Mouse (Mus musculus) kidney, postnatal 36 days (tissue): ENCODE measurements around the gene Cd151.
"Not testable (repeated sequence)": the region's sequence is repeated elsewhere in the genome, so short reads cannot be mapped to it uniquely, and the experiment has no call there.

ENCODE experiments used
- DNase-seq, 2 experiments: peaks; one replicate each; pipeline ENCODE4 v3.0.0; 2021 to 2022; ENCODE audit warnings: mixed read lengths in 2 of 2

Gene Cd151

GRCm38 (mm10) chr7:141436523-141436892 lies 30.7 kb upstream of the Cd151 start:
- no peak for DNase-seq

- DNase-seq = peak; percentile 81 to 91
Measured at GRCm38 (mm10) chr7:141437178-141438120, 29.7 kb upstream of the Cd151 start, which contains the start of gene Slc25a22. Gene Slc25a22, minus strand, starts transcription at chr7:141437892.

GRCm38 (mm10) chr7:141438201-141438968 lies 28.8 kb upstream of the Cd151 start:
- DNase-seq = no peak

GRCm38 (mm10) chr7:141439140-141439679 lies 28.0 kb upstream of the Cd151 start:
- no peak for DNase-seq

- no peak for DNase-seq
Measured at GRCm38 (mm10) chr7:141439811-141440210, 27.4 kb upstream of the Cd151 start.

GRCm38 (mm10) chr7:141440613-141441012 lies 26.6 kb upstream of the Cd151 start:
- DNase-seq = peak; percentile 78 to 88

GRCm38 (mm10) chr7:141441460-141441859 lies 25.7 kb upstream of the Cd151 start:
- no peak for DNase-seq

- DNase-seq = no peak
Measured at GRCm38 (mm10) chr7:141442199-141442598, 25.0 kb upstream of the Cd151 start.

GRCm38 (mm10) chr7:141443081-141443821 lies 23.9 kb upstream of the Cd151 start:
- DNase-seq = peak in 1 of 2 experiments; percentile 42

- DNase-seq = peak; percentile 77 to 85
Measured at GRCm38 (mm10) chr7:141443828-141444237, 23.4 kb upstream of the Cd151 start, which contains the start of gene Pidd1. Gene Pidd1, minus strand, starts transcription at chr7:141444025.

GRCm38 (mm10) chr7:141446374-141446773 lies 20.8 kb upstream of the Cd151 start:
- not testable (repeated sequence) for DNase-seq

GRCm38 (mm10) chr7:141447110-141447991 lies 19.8 kb upstream of the Cd151 start, which contains the start of gene Rplp2:
Gene Rplp2, plus strand, starts transcription at chr7:141447370.
- peak; percentile 95 to 96 for DNase-seq

GRCm38 (mm10) chr7:141451928-141452327 lies 15.3 kb upstream of the Cd151 start:
- DNase-seq = no peak

GRCm38 (mm10) chr7:141453636-141454035 lies 13.6 kb upstream of the Cd151 start:
- DNase-seq = no peak

GRCm38 (mm10) chr7:141454967-141455551 lies 12.1 kb upstream of the Cd151 start, which contains the start of gene Pnpla2:
Gene Pnpla2, plus strand, starts transcription at chr7:141455198.
- DNase-seq = peak; percentile 98 to 100

GRCm38 (mm10) chr7:141455610-141456314 lies 11.4 kb upstream of the Cd151 start:
- DNase-seq = peak; percentile 89 to 93

- no peak for DNase-seq
Measured at GRCm38 (mm10) chr7:141456739-141457138, 10.5 kb upstream of the Cd151 start.

GRCm38 (mm10) chr7:141457236-141457635 lies 10.0 kb upstream of the Cd151 start:
- DNase-seq = no peak

- peak; percentile 70 to 86 for DNase-seq
Measured at GRCm38 (mm10) chr7:141457986-141458660, 9.1 kb upstream of the Cd151 start.
